Mouse (Mus musculus) CH12.LX (cell line): ENCODE measurements around the gene Dglucy. TPM values are rescaled to one million over a fixed set of nuclear protein-coding genes. Genes with fewer than 3 reads are reported as not detected.

Experiments
- DNase-seq: peaks from one replicate; pipeline ENCODE4 v3.0.0-alpha.2; 2013; ENCODE audit errors: extremely low read depth
- H3K27ac ChIP-seq: 2 replicates; pipeline ENCODE4 v1.5.1; 2012; ENCODE audit warnings: low read depth, mild to moderate bottlenecking, control low read depth, moderate library complexity; ENCODE audit not compliant: insufficient read depth
- H3K27me3 ChIP-seq: replicated peaks from 2 replicates; pipeline ENCODE3; 2012; ENCODE audit warnings: inconsistent platforms
- H3K36me3 ChIP-seq, 2 experiments: replicated peaks in 1 of 2; 2 replicates each; pipeline versions ENCODE3 to v1.6.1; 2012; ENCODE audit warnings: inconsistent platforms in 1 of 2, low read length in 1 of 2, mild to moderate bottlenecking in 1 of 2, mixed read lengths in 1 of 2, moderate library complexity in 1 of 2; ENCODE audit not compliant: control insufficient read depth in 1 of 2, insufficient read depth in 1 of 2
- H3K4me1 ChIP-seq, 2 experiments: 2 replicates each; pipeline ENCODE4 v1.6.1; 2012; ENCODE audit warnings: inconsistent platforms in 1 of 2, moderate library complexity in 1 of 2; ENCODE audit not compliant: insufficient read depth in 2 of 2, control insufficient read depth in 1 of 2
- H3K4me2 ChIP-seq: 2 replicates; pipeline ENCODE4 v1.6.1; 2012; ENCODE audit warnings: low read depth, mild to moderate bottlenecking, control low read depth; ENCODE audit not compliant: poor library complexity, insufficient read depth, severe bottlenecking
- H3K4me3 ChIP-seq, 3 experiments: fragments of 150-350 bp in 1 of 3; sonication (generic) in 1 of 3; replicated peaks in 1 of 3; 2 replicates each; pipeline versions ENCODE3 to v1.5.1; 2011 to 2012; ENCODE audit warnings: low read depth in 2 of 3, low read length in 2 of 3, mild to moderate bottlenecking in 2 of 3, moderate library complexity in 2 of 3, control low read depth in 1 of 3, improper control_type of control experiment in 1 of 3, inconsistent platforms in 1 of 3, mixed read lengths in 1 of 3; ENCODE audit not compliant: poor library complexity in 1 of 3
- H3K79me2 ChIP-seq: replicated peaks from 2 replicates; pipeline ENCODE4 v1.6.1; 2012; ENCODE audit warnings: mild to moderate bottlenecking, moderate library complexity; ENCODE audit not compliant: control insufficient read depth, poor library complexity, insufficient read depth, severe bottlenecking; ENCODE audit errors: extremely low read depth
- H3K9ac ChIP-seq: 2 replicates; pipeline ENCODE4 v1.6.1; 2012; ENCODE audit warnings: low read depth, mild to moderate bottlenecking, control low read depth, moderate library complexity; ENCODE audit not compliant: insufficient read depth
- H3K9me3 ChIP-seq: replicated peaks from 2 replicates; pipeline ENCODE3; 2012; ENCODE audit warnings: low read length, inconsistent platforms, mixed read lengths
- BHLHE40 ChIP-seq: IDR thresholded peaks from 2 replicates; pipeline ENCODE4 v1.6.1; 2011; ENCODE audit warnings: mild to moderate bottlenecking, low read depth, low read length, improper control_type of control experiment
- CHD1 ChIP-seq: IDR thresholded peaks from 2 replicates; pipeline ENCODE4 v1.6.1; 2012; ENCODE audit warnings: low read depth, low read length, improper control_type of control experiment, inconsistent platforms
- CHD2 ChIP-seq: IDR thresholded peaks from 2 replicates; pipeline ENCODE4 v1.6.1; 2011; ENCODE audit warnings: low read length, improper control_type of control experiment
- CTCF ChIP-seq, 2 experiments: IDR thresholded peaks in 1 of 2; conservative IDR thresholded peaks in 1 of 2; 2 replicates each; pipeline ENCODE4 v1.5.1; 2011 to 2012; ENCODE audit warnings: low read depth in 2 of 2, low read length in 2 of 2, improper control_type of control experiment in 1 of 2, inconsistent platforms in 1 of 2, mild to moderate bottlenecking in 1 of 2, moderate library complexity in 1 of 2
- E2F4 ChIP-seq: IDR thresholded peaks from 2 replicates; pipeline ENCODE4 v1.6.1; 2011; ENCODE audit warnings: low read depth, low read length, improper control_type of control experiment; ENCODE audit not compliant: insufficient replicate concordance
- ELF1 ChIP-seq: IDR thresholded peaks from 2 replicates; pipeline ENCODE4 v1.6.1; 2014; ENCODE audit warnings: low read depth, mild to moderate bottlenecking, inconsistent platforms, low read length, improper control_type of control experiment
- ETS1 ChIP-seq: conservative IDR thresholded peaks from 2 replicates; pipeline ENCODE4 v1.6.1; 2012; ENCODE audit warnings: low read depth, mild to moderate bottlenecking, inconsistent platforms, low read length, improper control_type of control experiment, moderate library complexity
- GABPA ChIP-seq: IDR thresholded peaks from 2 replicates; pipeline ENCODE4 v1.6.1; 2012; ENCODE audit warnings: low read depth, low read length, improper control_type of control experiment, inconsistent platforms; ENCODE audit not compliant: insufficient replicate concordance
- HCFC1 ChIP-seq: IDR thresholded peaks from 2 replicates; pipeline ENCODE4 v1.6.1; 2012; ENCODE audit warnings: low read depth, mild to moderate bottlenecking, inconsistent platforms, low read length, improper control_type of control experiment
- IRF4 ChIP-seq: IDR thresholded peaks from 2 replicates; pipeline ENCODE4 v1.6.1; 2014; ENCODE audit warnings: low read depth, mild to moderate bottlenecking, inconsistent platforms, low read length, improper control_type of control experiment
- JUN ChIP-seq: IDR thresholded peaks from 2 replicates; pipeline ENCODE4 v1.6.1; 2011; ENCODE audit warnings: low read depth, mild to moderate bottlenecking, low read length, improper control_type of control experiment, moderate library complexity; ENCODE audit not compliant: insufficient read depth
- KAT2A ChIP-seq: IDR thresholded peaks from 2 replicates; pipeline ENCODE4 v1.6.1; 2012; ENCODE audit warnings: low read length, improper control_type of control experiment, inconsistent platforms; ENCODE audit not compliant: insufficient replicate concordance
- MAFK ChIP-seq: IDR thresholded peaks from 2 replicates; pipeline ENCODE4 v1.6.1; 2011; ENCODE audit warnings: low read length, improper control_type of control experiment; ENCODE audit not compliant: insufficient replicate concordance
- MAX ChIP-seq: IDR thresholded peaks from 2 replicates; pipeline ENCODE4 v1.6.1; 2011; ENCODE audit warnings: low read length, improper control_type of control experiment
- MAZ ChIP-seq: IDR thresholded peaks from 2 replicates; pipeline ENCODE4 v1.6.1; 2012; ENCODE audit warnings: low read depth, mild to moderate bottlenecking, inconsistent platforms, low read length, improper control_type of control experiment, moderate library complexity
- MEF2A ChIP-seq: IDR thresholded peaks from 2 replicates; pipeline ENCODE4 v1.6.1; 2014; ENCODE audit warnings: low read depth, mild to moderate bottlenecking, inconsistent platforms, low read length, improper control_type of control experiment, borderline replicate concordance
- MXI1 ChIP-seq: IDR thresholded peaks from 2 replicates; pipeline ENCODE4 v1.6.1; 2011; ENCODE audit warnings: mild to moderate bottlenecking, low read depth, low read length, improper control_type of control experiment
- MYC ChIP-seq: IDR thresholded peaks from 2 replicates; pipeline ENCODE4 v1.6.1; 2011; ENCODE audit warnings: low read depth, mild to moderate bottlenecking, improper control_type of control experiment, low read length
- NELFE ChIP-seq: IDR thresholded peaks from 2 replicates; pipeline ENCODE4 v1.6.1; 2011; ENCODE audit warnings: low read depth, low read length, improper control_type of control experiment
- NRF1 ChIP-seq: IDR thresholded peaks from 2 replicates; pipeline ENCODE4 v1.6.1; 2014; ENCODE audit warnings: low read depth, mild to moderate bottlenecking, inconsistent platforms, low read length, improper control_type of control experiment, moderate library complexity
- PAX5 ChIP-seq: IDR thresholded peaks from 2 replicates; pipeline ENCODE4 v1.6.1; 2012; ENCODE audit warnings: low read length, inconsistent platforms, mixed read lengths
- POLR2A ChIP-seq: IDR thresholded peaks from 2 replicates; pipeline ENCODE4 v1.6.1; 2011; ENCODE audit warnings: low read depth, mild to moderate bottlenecking, improper control_type of control experiment, low read length
- POLR2AphosphoS2 ChIP-seq: IDR thresholded peaks from 2 replicates; pipeline ENCODE4 v1.6.1; 2011; ENCODE audit warnings: low read depth, low read length, improper control_type of control experiment
- RAD21 ChIP-seq: IDR thresholded peaks from 2 replicates; pipeline ENCODE4 v1.6.1; 2011; ENCODE audit warnings: low read depth, mild to moderate bottlenecking, low read length, improper control_type of control experiment, moderate library complexity
- SIN3A ChIP-seq: IDR thresholded peaks from 2 replicates; pipeline ENCODE4 v1.6.1; 2012; ENCODE audit warnings: low read length, improper control_type of control experiment, inconsistent platforms
- SMC3 ChIP-seq: IDR thresholded peaks from 2 replicates; pipeline ENCODE4 v1.6.1; 2011; ENCODE audit warnings: low read depth, low read length, improper control_type of control experiment
- TBP ChIP-seq: conservative IDR thresholded peaks from 2 replicates; pipeline ENCODE4 v1.6.1; 2011; ENCODE audit warnings: low read depth, low read length, improper control_type of control experiment
- TCF12 ChIP-seq: IDR thresholded peaks from 2 replicates; pipeline ENCODE4 v1.6.1; 2014; ENCODE audit warnings: low read depth, mild to moderate bottlenecking, inconsistent platforms, low read length, improper control_type of control experiment
- UBTF ChIP-seq: IDR thresholded peaks from 2 replicates; pipeline ENCODE4 v1.6.1; 2012; ENCODE audit warnings: low read depth, mild to moderate bottlenecking, inconsistent platforms, low read length, improper control_type of control experiment, moderate library complexity
- USF1 ChIP-seq: IDR thresholded peaks from 2 replicates; pipeline ENCODE4 v1.6.1; 2014; ENCODE audit warnings: low read depth, mild to moderate bottlenecking, inconsistent platforms, low read length, improper control_type of control experiment
- USF2 ChIP-seq: conservative IDR thresholded peaks from 2 replicates; pipeline ENCODE4 v1.6.1; 2011; ENCODE audit warnings: low read depth, low read length, improper control_type of control experiment
- ZC3H11A ChIP-seq: IDR thresholded peaks from 2 replicates; pipeline ENCODE4 v1.6.1; 2012; ENCODE audit warnings: low read depth, mild to moderate bottlenecking, inconsistent platforms, low read length, improper control_type of control experiment
- ZKSCAN1 ChIP-seq: IDR thresholded peaks from 2 replicates; pipeline ENCODE4 v1.6.1; 2012; ENCODE audit warnings: low read depth, inconsistent platforms, low read length, improper control_type of control experiment, borderline replicate concordance
- ZNF384 ChIP-seq: IDR thresholded peaks from 2 replicates; pipeline ENCODE4 v1.6.1; 2012; ENCODE audit warnings: low read depth, low read length, improper control_type of control experiment, inconsistent platforms
- dilution Hi-C: fragments of 300-500 bp; cut with MboI; formaldehyde crosslinking; loops from 2 replicates; pipeline ENCODE4 v1.14.3; 2020; ENCODE audit warnings: low sequenced_read_pairs; ENCODE audit not compliant: extremely low pct_unique_long_range_greater_than_20kb, extremely low pct_ligation_motif_present
- in situ Hi-C: fragments of 300-500 bp; cut with MboI; formaldehyde crosslinking; loops from 3 replicates; pipeline ENCODE4 v1.14.3; 2019; ENCODE audit warnings: low sequenced_read_pairs, low pct_ligation_motif_present, low pct_unique_long_range_greater_than_20kb, mixed read lengths
- polyA plus RNA-seq: library from polyadenylated mRNA; unstranded; fragments of >175 nt; gene quantifications from 2 replicates; pipeline ENCODE4 v1.2.1, GENCODE M21; 2012; ENCODE audit warnings: low read depth; ENCODE audit not compliant: insufficient read length
- total RNA-seq, 2 experiments: library from RNA; depleted of rRNA; stranded (reverse); fragments of 300-350 nt in 1 of 2; fragments of >200 nt in 1 of 2; gene quantifications; 2 replicates each; pipeline ENCODE4 v1.2.3; 2012 to 2014

The Dglucy gene
- total and polyA plus RNA-seq, 3 experiments: 5.5 to 20.6 (median 10.1) TPM

- no peak for DNase-seq
- dilution Hi-C loops (no loop called here), in situ Hi-C loops (no loop called here)
- no peak for TF ChIP-seq NELFE
- no peak for TF ChIP-seq CHD2
- TF ChIP-seq USF1: no peak
- no peak for TF ChIP-seq ELF1
- TF ChIP-seq ZKSCAN1: no peak
- no peak for TF ChIP-seq ETS1
- no peak for TF ChIP-seq JUN
- TF ChIP-seq MAX: no peak
- TF ChIP-seq TCF12: no peak
- TF ChIP-seq SMC3: no peak
- H3K4me1 ChIP-seq: peaks cover 20 to 58% of the 10 kb centered on the region in 2 experiments
- no peak overlapping the region for H3K4me2 ChIP-seq
- H3K27ac ChIP-seq: no peak overlapping the region
- H3K36me3 ChIP-seq: peaks cover 0 to 30% of the 10 kb centered on the region in 2 experiments
- H3K9ac ChIP-seq: no peak overlapping the region
- H3K4me3 ChIP-seq: no peak overlapping the region
- H3K27me3 ChIP-seq: no peaks in the 10 kb centered on the region
- no peaks in the 10 kb centered on the region for H3K9me3 ChIP-seq
- H3K79me2 ChIP-seq: no peaks in the 10 kb centered on the region
Measured at GRCm38 (mm10) chr12:100878556-100878955, 99.7 kb downstream of the Dglucy start.

- in situ Hi-C loops (no loop called here), dilution Hi-C loops (no loop called here)
- H3K36me3 ChIP-seq: peaks cover 0 to 9% of the 10 kb centered on the region in 2 experiments
- no peaks in the 10 kb centered on the region for H3K27me3 ChIP-seq
- DNase-seq: peak; percentile 64
- H3K4me3 ChIP-seq: peak overlapping the region in 1 of 3 experiments; percentile 7
- peak overlapping the region; percentile 66 for H3K27ac ChIP-seq
- no peaks in the 10 kb centered on the region for H3K9me3 ChIP-seq
- H3K4me1 ChIP-seq: peaks cover 38 to 81% of the 10 kb centered on the region in 2 experiments
- no peaks in the 10 kb centered on the region for H3K79me2 ChIP-seq
- H3K9ac ChIP-seq: no peak overlapping the region
- H3K4me2 ChIP-seq: peak overlapping the region; percentile 24; the same call in 1 of the 2 replicates
- TF ChIP-seq USF2: no peak
- peak; percentile 69; the same call in 1 of the 2 replicates for TF ChIP-seq MAZ
- no peak for TF ChIP-seq POLR2A
- TF ChIP-seq SMC3: no peak
- no peak for TF ChIP-seq USF1
- TF ChIP-seq MAFK: 0 out of 2 replicates have a peak, but pooled peaks have one; percentile 14
- TF ChIP-seq CHD1: peak; percentile 99
- TF ChIP-seq MXI1: no peak
- TF ChIP-seq ELF1: no peak
- TF ChIP-seq TBP: no peak
- no peak for TF ChIP-seq PAX5
- no peak for TF ChIP-seq SIN3A
- TF ChIP-seq ZNF384: no peak
- TF ChIP-seq MYC: no peak
- TF ChIP-seq ZC3H11A: no peak
- TF ChIP-seq GABPA: no peak
- no peak for TF ChIP-seq HCFC1
- TF ChIP-seq RAD21: no peak
- peak; percentile 57; the same call in 1 of the 2 replicates for TF ChIP-seq MEF2A
- TF ChIP-seq NRF1: no peak
- TF ChIP-seq E2F4: no peak
- no peak for TF ChIP-seq POLR2AphosphoS2
- peak; percentile 48; the same call in 1 of the 2 replicates for TF ChIP-seq BHLHE40
- no peak for TF ChIP-seq CTCF (conservative IDR thresholded peaks at IDR 0.05 in 1 of 2, IDR thresholded peaks at IDR 0.05 in 1 of 2; ENCODE audit: low read depth in 2 of 2, low read length in 2 of 2)
- peak; percentile 75; the same call in 1 of the 2 replicates for TF ChIP-seq IRF4
- TF ChIP-seq UBTF: no peak
- no peak for TF ChIP-seq JUN
- no peak for TF ChIP-seq KAT2A
Measured at GRCm38 (mm10) chr12:100883168-100883567, 104.3 kb downstream of the Dglucy start.
